Mouse (Mus musculus): ENCODE data around the gene Slc39a13. TPM values are rescaled to one million over a fixed set of nuclear protein-coding genes. Genes with fewer than 3 reads are reported as not detected.

Gene Slc39a13
- total RNA-seq, 1 experiment from 2014 or later, result 15.6 TPM

DNA sequence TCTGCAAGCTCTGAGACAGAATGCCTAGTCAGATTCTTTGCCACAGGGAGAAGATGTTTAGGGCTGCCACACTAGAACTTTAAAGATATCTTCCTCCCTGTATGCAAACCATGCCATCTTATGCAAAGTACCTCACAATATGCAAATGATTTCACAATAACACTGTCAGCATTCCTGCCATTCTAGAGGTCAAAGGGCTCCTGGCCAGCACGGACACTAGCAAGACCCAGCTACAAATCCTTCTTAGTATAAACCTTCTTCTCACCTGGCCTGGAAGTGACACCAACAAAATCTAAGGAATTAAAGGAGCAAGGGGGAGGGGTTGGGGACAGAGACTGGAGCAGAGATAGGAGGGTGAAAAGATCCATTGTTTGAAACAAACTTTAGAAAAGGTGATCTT is 1.9 kb upstream of the Slc39a13 start:
- no peak for ATAC-seq (replicated peaks; ENCODE audit: insufficient number of reproducible peaks, low FRiP score, low TSS enrichment, poor library complexity, severe bottlenecking)

DNA sequence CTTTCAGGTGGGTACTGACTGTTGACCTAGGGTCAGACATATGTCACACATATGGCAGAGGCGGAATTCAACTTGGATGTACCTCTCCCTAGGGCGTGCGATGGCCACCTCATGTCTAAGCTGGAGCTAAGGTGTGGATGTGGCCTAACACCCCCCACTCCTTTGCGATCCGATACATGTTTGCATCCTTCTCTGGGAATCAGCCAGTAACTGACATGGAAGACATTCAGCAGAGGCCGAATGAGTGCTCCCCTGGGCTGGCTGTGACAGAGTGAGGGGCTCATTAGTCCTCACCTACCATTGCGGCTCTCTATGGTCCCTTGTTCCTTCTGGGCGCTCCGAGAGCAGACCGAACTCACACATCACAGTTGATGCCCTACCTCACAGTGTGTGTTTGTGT is 842 bp upstream of the Slc39a13 start:
- no peak for ATAC-seq (replicated peaks; ENCODE audit: insufficient number of reproducible peaks, low FRiP score, low TSS enrichment, poor library complexity, severe bottlenecking)

- ATAC-seq (replicated peaks; ENCODE audit: insufficient number of reproducible peaks, low FRiP score, low TSS enrichment, poor library complexity, severe bottlenecking), result no peak; the same call in 1 of the 2 replicates
Measured at GRCm38 (mm10) chr2:91069306-91070000, 764 bp downstream of the Slc39a13 start.

DNA sequence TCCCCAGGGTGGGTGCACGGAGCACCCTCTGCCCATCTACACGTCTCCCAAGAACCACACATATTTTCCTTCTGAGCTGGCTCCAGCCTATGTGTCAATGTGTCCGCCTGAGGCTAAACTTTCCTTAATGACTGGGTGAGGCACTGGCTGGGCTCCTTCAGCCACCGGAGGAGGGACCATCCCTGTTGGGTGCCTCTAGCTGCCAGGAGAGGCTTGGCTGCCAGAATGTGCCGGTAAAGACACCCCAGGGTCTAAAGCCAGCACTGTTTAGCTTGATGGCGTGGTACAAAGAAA is 1.4 kb downstream of the Slc39a13 start:
- ATAC-seq (replicated peaks; ENCODE audit: insufficient number of reproducible peaks, low FRiP score, low TSS enrichment, poor library complexity, severe bottlenecking), result no peak

GRCm38 (mm10) chr2:91068162-91068871 is 1.9 kb downstream of the Slc39a13 start:
- ATAC-seq (replicated peaks; ENCODE audit: insufficient number of reproducible peaks, low FRiP score, low TSS enrichment, poor library complexity, severe bottlenecking), result no peak

DNA sequence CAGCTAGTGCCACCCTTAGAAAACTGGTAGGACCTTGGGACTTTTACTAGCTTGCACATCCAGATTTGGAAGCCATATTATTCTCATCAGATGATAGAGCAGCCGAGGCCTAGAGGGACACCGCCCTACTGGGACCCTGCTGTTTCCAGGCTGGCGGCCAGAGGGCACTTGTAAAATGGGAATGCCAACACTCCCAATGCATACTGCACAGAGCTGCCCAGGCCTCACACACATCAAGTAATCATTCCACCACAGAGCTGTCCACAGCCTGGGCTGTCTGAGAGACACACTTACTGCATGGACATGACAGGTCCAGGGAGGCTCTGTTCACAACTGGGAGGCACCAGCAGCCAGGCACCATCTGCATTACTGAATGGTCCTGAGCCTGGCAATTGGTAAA is 3.8 kb downstream of the Slc39a13 start:
- no peak for ATAC-seq (replicated peaks; ENCODE audit: insufficient number of reproducible peaks, low FRiP score, low TSS enrichment, poor library complexity, severe bottlenecking)

DNA sequence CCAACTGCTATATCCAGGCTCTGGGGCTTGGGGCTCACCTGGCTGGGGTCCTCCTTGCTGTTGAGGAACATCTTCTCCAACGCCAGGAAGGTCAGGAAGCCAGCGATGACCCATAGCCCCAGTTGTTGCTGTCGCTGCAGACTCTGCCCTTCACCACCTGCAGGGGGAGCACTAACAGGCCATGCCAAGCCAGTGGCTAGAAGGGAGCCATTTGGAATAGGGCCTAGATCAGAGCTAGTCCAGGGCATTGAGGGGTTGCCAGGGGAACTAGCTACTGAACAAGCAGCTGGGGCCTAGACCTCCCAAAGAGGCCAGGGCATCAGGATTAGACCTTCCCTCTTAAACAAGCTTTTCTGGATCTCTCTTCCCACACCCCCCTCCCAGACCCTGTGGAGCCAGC is 4.7 kb downstream of the Slc39a13 start:
- 0 out of 2 replicates have a peak, but pooled peaks have one; percentile 14 for ATAC-seq (replicated peaks; ENCODE audit: insufficient number of reproducible peaks, low FRiP score, low TSS enrichment, poor library complexity, severe bottlenecking)

GRCm38 (mm10) chr2:91064211-91064610 is 6.0 kb downstream of the Slc39a13 start:
- ATAC-seq (replicated peaks; ENCODE audit: insufficient number of reproducible peaks, low FRiP score, low TSS enrichment, poor library complexity, severe bottlenecking), result no peak

- ATAC-seq (replicated peaks; ENCODE audit: insufficient number of reproducible peaks, low FRiP score, low TSS enrichment, poor library complexity, severe bottlenecking), result no peak
Measured at GRCm38 (mm10) chr2:91062779-91063606, 7.2 kb downstream of the Slc39a13 start.

DNA sequence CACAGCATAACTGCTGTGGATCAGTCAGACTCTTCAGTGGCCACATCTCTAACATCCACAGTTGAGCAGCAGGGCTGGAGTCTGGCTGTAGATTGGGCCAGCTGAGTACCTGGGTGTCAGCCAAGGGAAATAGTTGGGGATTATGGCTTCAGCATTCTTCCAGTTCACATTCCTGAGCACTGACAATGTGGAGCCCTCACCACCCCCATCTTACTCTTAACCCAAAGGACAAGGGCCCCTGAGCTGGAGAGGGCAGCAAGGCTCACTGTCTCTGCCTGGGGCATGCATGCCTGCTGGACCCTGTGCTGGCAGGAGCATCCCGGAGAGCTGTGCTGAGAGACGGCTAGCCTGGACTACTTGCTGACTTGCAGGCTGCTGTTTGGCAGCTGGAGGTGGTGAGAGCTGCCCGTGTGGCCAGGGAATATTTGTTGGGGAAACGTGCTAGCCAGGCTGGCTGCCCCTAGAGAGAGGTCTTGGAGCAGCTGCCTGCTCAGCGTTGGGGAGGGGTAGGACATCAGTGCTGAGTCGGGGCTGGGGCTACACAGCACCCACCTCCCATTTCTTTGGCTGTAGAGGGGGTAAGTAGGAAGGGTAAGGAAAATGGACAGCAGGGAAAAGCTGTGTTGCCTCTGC is 8.3 kb downstream of the Slc39a13 start:
- ATAC-seq (replicated peaks; ENCODE audit: insufficient number of reproducible peaks, low FRiP score, low TSS enrichment, poor library complexity, severe bottlenecking), result no peak

- ATAC-seq (replicated peaks; ENCODE audit: insufficient number of reproducible peaks, low FRiP score, low TSS enrichment, poor library complexity, severe bottlenecking), result no peak
Measured at GRCm38 (mm10) chr2:91060544-91061355, 9.5 kb downstream of the Slc39a13 start.

GRCm38 (mm10) chr2:91059376-91059775 is 10.8 kb downstream of the Slc39a13 start:
- ATAC-seq (replicated peaks; ENCODE audit: insufficient number of reproducible peaks, low FRiP score, low TSS enrichment, poor library complexity, severe bottlenecking), result no peak

GRCm38 (mm10) chr2:91058435-91058834 is 11.8 kb downstream of the Slc39a13 start:
- no peak for ATAC-seq (replicated peaks; ENCODE audit: insufficient number of reproducible peaks, low FRiP score, low TSS enrichment, poor library complexity, severe bottlenecking)

GRCm38 (mm10) chr2:91053934-91054382 is 16.3 kb downstream of the Slc39a13 start, which contains the start of gene Psmc3:
Gene Psmc3 (plus strand): TSS chr2:91054009.
- peak; percentile 93 for ATAC-seq (replicated peaks; ENCODE audit: insufficient number of reproducible peaks, low FRiP score, low TSS enrichment, poor library complexity, severe bottlenecking)

DNA sequence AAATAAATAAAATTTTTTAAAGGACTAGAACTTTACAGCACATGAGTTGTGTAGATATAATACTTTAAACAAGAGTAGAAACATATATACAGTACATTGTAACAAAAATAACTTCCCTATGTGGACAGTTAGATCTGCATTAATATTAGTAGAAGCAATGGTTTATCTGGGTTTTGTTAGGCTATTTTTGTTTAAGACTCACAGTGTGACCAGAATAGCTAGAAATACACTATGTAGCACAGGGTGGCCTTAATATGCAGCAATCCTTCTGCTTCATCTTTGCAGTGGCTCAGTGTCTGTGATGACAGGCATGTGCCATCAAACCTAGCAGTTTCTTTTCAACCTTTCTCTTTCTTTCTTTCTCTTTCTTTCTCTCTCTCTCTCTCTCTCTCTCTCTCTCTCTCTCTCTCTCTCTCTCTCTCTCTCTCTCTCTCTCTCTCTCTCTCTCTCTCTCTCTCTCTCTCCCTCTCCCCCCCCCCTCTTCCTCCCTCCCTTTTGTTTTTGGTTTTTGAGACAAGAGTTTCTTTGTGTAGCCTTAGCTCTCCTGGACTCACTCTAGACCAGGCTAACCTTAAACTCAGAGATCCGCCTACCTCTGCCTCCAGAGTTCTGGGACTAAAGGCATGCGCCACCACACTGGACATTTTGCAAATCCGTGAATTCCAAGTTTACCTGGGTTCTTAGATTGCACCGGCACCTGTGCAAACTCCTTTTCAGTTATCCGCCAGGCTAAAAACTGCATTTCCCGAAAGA is 16.9 kb downstream of the Slc39a13 start:
- no peak for ATAC-seq (replicated peaks; ENCODE audit: insufficient number of reproducible peaks, low FRiP score, low TSS enrichment, poor library complexity, severe bottlenecking)

- ATAC-seq (replicated peaks; ENCODE audit: insufficient number of reproducible peaks, low FRiP score, low TSS enrichment, poor library complexity, severe bottlenecking), result no peak
Measured at GRCm38 (mm10) chr2:91052752-91053151, 17.5 kb downstream of the Slc39a13 start.

DNA sequence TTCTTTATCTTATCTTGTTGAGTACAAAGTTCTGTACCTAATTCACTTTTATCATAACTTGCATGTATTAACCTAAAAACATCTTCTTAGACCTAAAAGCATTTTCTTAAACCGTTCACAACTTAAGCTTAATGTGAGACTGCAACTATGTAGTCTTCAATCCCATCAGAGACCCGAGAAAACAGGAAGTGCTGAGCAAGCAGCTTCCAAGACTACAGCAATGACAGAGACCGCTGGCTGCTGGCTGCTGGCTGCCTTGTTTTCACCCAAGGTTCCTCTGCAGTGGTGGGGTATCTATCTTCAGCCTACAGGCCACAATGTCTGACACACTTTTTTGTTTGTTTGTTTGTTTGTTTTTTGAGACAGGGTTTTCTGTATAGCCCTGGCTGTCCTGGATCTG is 18.3 kb downstream of the Slc39a13 start:
- no peak for ATAC-seq (replicated peaks; ENCODE audit: insufficient number of reproducible peaks, low FRiP score, low TSS enrichment, poor library complexity, severe bottlenecking)

DNA sequence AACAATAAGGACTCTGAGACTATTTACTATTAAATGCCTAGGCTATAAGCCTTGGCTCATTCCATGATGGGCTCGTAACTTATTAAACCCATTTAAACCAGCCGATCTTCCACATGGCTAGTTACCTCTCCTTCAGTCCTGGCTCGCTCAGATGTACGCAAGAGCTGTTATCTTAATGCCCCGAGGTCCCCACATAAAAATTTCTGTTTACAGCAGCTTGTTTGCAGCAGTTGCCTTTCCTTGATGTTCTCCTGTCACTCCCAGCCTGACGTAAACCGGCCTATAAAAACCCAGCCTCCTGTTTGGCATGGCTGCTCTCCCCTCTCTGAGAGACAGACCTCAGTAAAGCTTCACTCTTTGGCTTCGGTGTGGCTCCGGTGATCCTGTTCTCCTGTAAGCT is 22.9 kb downstream of the Slc39a13 start:
- no peak for ATAC-seq (replicated peaks; ENCODE audit: insufficient number of reproducible peaks, low FRiP score, low TSS enrichment, poor library complexity, severe bottlenecking)
